Mouse (Mus musculus) retina, adult 2 months (tissue): Measurements from ENCODE around the gene Gm9507.
"Not testable (repeated sequence)": the region's sequence is repeated elsewhere in the genome, so short reads cannot be mapped to it uniquely, and the experiment has no call there.

ENCODE experiments used
- DNase-seq: peaks from one replicate; pipeline ENCODE4 v3.0.0-alpha.2; 2012; ENCODE audit warnings: low read depth, low spot score

The Gm9507 gene

GRCm38 (mm10) chr10:77811743-77812142 lies at the start of gene Gm9507:
Gm9507 (minus strand) TSS chr10:77811843.
- no peak for DNase-seq

GRCm38 (mm10) chr10:77852559-77852958 lies 40.9 kb upstream of the Gm9507 start, which contains the start of gene Gm10318:
Gm10318 (plus strand) TSS chr10:77852859.
- no peak for DNase-seq

GRCm38 (mm10) chr10:77847538-77847937 lies 35.9 kb upstream of the Gm9507 start:
- no peak for DNase-seq

GRCm38 (mm10) chr10:77846961-77847360 lies 35.3 kb upstream of the Gm9507 start:
- DNase-seq = no peak

GRCm38 (mm10) chr10:77846503-77846902 lies 34.9 kb upstream of the Gm9507 start, which contains the start of gene Gm36176:
Gm36176 (plus strand) TSS chr10:77846803.
- DNase-seq = no peak

GRCm38 (mm10) chr10:77839006-77839405 lies 27.4 kb upstream of the Gm9507 start:
- DNase-seq = no peak

GRCm38 (mm10) chr10:77835647-77836046 lies 24.0 kb upstream of the Gm9507 start, which contains the start of gene Krtap10-10:
Krtap10-10 (plus strand) TSS chr10:77835947.
- DNase-seq = no peak

GRCm38 (mm10) chr10:77826951-77827350 lies 15.3 kb upstream of the Gm9507 start, which contains the start of gene Krtap10-4:
Krtap10-4 (minus strand) TSS chr10:77827095.
- no peak for DNase-seq

- no peak for DNase-seq
These were observed 7.6 kb upstream of the Gm9507 start for GRCm38 (mm10) chr10:77819203-77819602.

- DNase-seq = no peak
These were observed 6.9 kb upstream of the Gm9507 start for GRCm38 (mm10) chr10:77818523-77818922.

- DNase-seq = no peak
These were observed 3.9 kb upstream of the Gm9507 start for GRCm38 (mm10) chr10:77815514-77815913.

- no peak for DNase-seq
These were observed 2.7 kb upstream of the Gm9507 start, which contains the start of gene Gm2696 for GRCm38 (mm10) chr10:77814382-77814781. Gm2696 (plus strand) TSS chr10:77814682.

GRCm38 (mm10) chr10:77804095-77804494 lies 7.5 kb downstream of the Gm9507 start:
- no peak for DNase-seq

- no peak for DNase-seq
These were observed 12.6 kb downstream of the Gm9507 start, which contains the start of gene Gm19668 for GRCm38 (mm10) chr10:77798921-77799508. Gm19668 (minus strand) TSS chr10:77799133.

- not testable (repeated sequence) for DNase-seq
These were observed 13.3 kb downstream of the Gm9507 start for GRCm38 (mm10) chr10:77798164-77798920.

GRCm38 (mm10) chr10:77797677-77798076 lies 14.0 kb downstream of the Gm9507 start:
- DNase-seq = no peak

GRCm38 (mm10) chr10:77794976-77795375 lies 16.7 kb downstream of the Gm9507 start, which contains the start of gene Gm9639:
Gm9639 (minus strand) TSS chr10:77795076.
- no peak for DNase-seq

GRCm38 (mm10) chr10:77788621-77789020 lies 23.0 kb downstream of the Gm9507 start:
- no peak for DNase-seq

GRCm38 (mm10) chr10:77787876-77788275 lies 23.8 kb downstream of the Gm9507 start, which contains the start of gene Gm7137:
Gm7137 (minus strand) TSS chr10:77788200.
- not testable (repeated sequence) for DNase-seq

GRCm38 (mm10) chr10:77783396-77783795 lies 28.2 kb downstream of the Gm9507 start:
- DNase-seq = not testable (repeated sequence)

GRCm38 (mm10) chr10:77782442-77782841 lies 29.2 kb downstream of the Gm9507 start, which contains the start of gene Gm3250:
Gm3250 (minus strand) TSS chr10:77782542.
- DNase-seq = not testable (repeated sequence)

GRCm38 (mm10) chr10:77776844-77777243 lies 34.8 kb downstream of the Gm9507 start, which contains the start of gene Gm7138:
Gm7138 (minus strand) TSS chr10:77776944.
- not testable (repeated sequence) for DNase-seq
